Mouse (Mus musculus) forebrain, embryonic 14.5 days (tissue): ENCODE data around the gene B630019K06Rik. TPM values are rescaled to one million over a fixed set of nuclear protein-coding genes. Genes with fewer than 3 reads are reported as not detected.

Experiments
- ATAC-seq: fragments of 200-750 bp; cut with Nextera tagmentation; 2 replicates; pipeline ENCODE4 v1.8.0; 2017; ENCODE audit warnings: mild to moderate bottlenecking, moderate library complexity
- DNase-seq: peaks from one replicate; pipeline ENCODE4 v3.0.0-alpha.2; 2015; ENCODE audit warnings: low spot score
- H3K27ac ChIP-seq: fragments of 300-500 bp; sonication (generic); 2 replicates; pipeline ENCODE4 v1.5.1; 2014; ENCODE audit warnings: low read depth, mild to moderate bottlenecking, control low read depth, low read length, moderate library complexity
- H3K27me3 ChIP-seq: fragments of 300-500 bp; sonication (generic); replicated peaks from 2 replicates; pipeline ENCODE4 v1.6.1; 2014; ENCODE audit warnings: low read length, control low read depth, mixed read lengths; ENCODE audit not compliant: control insufficient read depth, insufficient read depth
- H3K36me3 ChIP-seq: fragments of 300-500 bp; sonication (generic); 2 replicates; pipeline ENCODE4 v1.6.1; 2014; ENCODE audit warnings: low read length, control low read depth; ENCODE audit not compliant: control insufficient read depth, insufficient read depth
- H3K4me1 ChIP-seq: fragments of 300-500 bp; sonication (generic); 2 replicates; pipeline ENCODE4 v1.6.1; 2014; ENCODE audit warnings: antibody characterized with exemption, low read length, control low read depth; ENCODE audit not compliant: control insufficient read depth, insufficient read depth
- H3K4me2 ChIP-seq: fragments of 300-500 bp; sonication (generic); 2 replicates; pipeline ENCODE4 v1.6.1; 2014; ENCODE audit warnings: mild to moderate bottlenecking, control low read depth, low read length
- H3K4me3 ChIP-seq: fragments of 300-500 bp; sonication (generic); 2 replicates; pipeline ENCODE4 v1.5.1; 2014; ENCODE audit warnings: low read depth, low read length, control low read depth
- H3K9ac ChIP-seq: fragments of 300-500 bp; sonication (generic); 2 replicates; pipeline ENCODE4 v1.6.1; 2014; ENCODE audit warnings: mild to moderate bottlenecking, low read length, control low read depth, moderate library complexity
- H3K9me3 ChIP-seq: fragments of 300-500 bp; sonication (generic); replicated peaks from 2 replicates; pipeline ENCODE4 v1.6.1; 2016; ENCODE audit warnings: low read length, control low read depth, mixed read lengths; ENCODE audit not compliant: control insufficient read depth
- WGBS: fragments of 180-500 bp; shearing (Covaris S2); extraction: QIAGEN DNeasy Blood & Tissue Kit; methylation state at CpG from one replicate; pipeline ENCODE4 v1.1.7; 2014; 5-methylcytosine and 5-hydroxymethylcytosine counted together
- polyA plus RNA-seq: library from polyadenylated mRNA; unstranded; fragments of >200 nt; fragmentation: Nextera tagmentation; extraction: Ambion mirVana; gene quantifications from 2 replicates; pipeline ENCODE4 v1.2.1, GENCODE M21; 2014

B630019K06Rik gene
- polyA plus RNA-seq, 1 experiment from 2014 or later, result 15.2 TPM

DNA sequence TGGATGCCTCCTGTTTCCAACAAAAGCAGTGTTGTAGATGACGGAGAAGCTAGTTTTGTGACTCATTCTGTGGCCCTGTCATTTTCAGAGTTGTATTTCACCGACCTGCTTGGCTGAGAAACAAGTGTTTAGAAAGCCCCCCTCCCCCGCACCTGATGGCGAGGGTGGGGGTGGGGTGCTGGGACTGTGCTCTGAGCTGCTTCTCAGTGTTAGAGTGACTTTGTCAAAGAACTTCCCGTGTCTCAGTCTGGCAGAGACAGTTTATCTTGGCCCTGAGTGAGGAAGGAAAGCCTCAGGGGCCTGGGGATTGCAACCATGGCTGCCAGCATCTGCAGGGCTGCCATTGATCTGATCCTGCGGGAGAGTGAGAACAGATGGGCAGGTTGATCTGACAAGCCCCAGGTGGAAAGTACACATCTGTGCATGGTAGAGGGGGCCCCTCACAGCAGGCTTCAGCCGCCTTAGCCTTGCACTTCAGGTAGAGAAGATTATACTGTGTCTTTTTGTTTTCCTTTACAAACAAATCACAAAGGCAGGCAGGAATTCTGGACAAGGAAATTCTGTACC, 9.8 kb downstream of the B630019K06Rik start:
- ATAC-seq (no peak; the same call in 1 of the 2 replicates), DNase-seq (no peak)
- Histone ChIP-seq H3K27ac (no peak overlapping the region), H3K36me3 (no peaks in the 10 kb centered on the region), H3K4me3 (no peak overlapping the region), H3K27me3 (no peaks in the 10 kb centered on the region), H3K9me3 (no peaks in the 10 kb centered on the region), H3K4me1 (no peaks in the 10 kb centered on the region), H3K9ac (no peak overlapping the region), H3K4me2 (no peak overlapping the region)
- 41% methylated on average over 7 of the region's 7 CpGs for WGBS

GRCm38 (mm10) chrX:8921080-8921479, 28.9 kb downstream of the B630019K06Rik start:
- H3K36me3 ChIP-seq, result no peaks in the 10 kb centered on the region
- no peak for DNase-seq
- H3K9ac ChIP-seq, result no peak overlapping the region
- no peak overlapping the region for H3K4me2 ChIP-seq
- no peaks in the 10 kb centered on the region for H3K4me1 ChIP-seq
- ATAC-seq, result no peak
- no peak overlapping the region for H3K27ac ChIP-seq
- no peaks in the 10 kb centered on the region for H3K27me3 ChIP-seq
- H3K9me3 ChIP-seq, result no peaks in the 10 kb centered on the region
- H3K4me3 ChIP-seq, result no peak overlapping the region
- WGBS, result 77% methylated on average over 4 of the region's 4 CpGs

DNA sequence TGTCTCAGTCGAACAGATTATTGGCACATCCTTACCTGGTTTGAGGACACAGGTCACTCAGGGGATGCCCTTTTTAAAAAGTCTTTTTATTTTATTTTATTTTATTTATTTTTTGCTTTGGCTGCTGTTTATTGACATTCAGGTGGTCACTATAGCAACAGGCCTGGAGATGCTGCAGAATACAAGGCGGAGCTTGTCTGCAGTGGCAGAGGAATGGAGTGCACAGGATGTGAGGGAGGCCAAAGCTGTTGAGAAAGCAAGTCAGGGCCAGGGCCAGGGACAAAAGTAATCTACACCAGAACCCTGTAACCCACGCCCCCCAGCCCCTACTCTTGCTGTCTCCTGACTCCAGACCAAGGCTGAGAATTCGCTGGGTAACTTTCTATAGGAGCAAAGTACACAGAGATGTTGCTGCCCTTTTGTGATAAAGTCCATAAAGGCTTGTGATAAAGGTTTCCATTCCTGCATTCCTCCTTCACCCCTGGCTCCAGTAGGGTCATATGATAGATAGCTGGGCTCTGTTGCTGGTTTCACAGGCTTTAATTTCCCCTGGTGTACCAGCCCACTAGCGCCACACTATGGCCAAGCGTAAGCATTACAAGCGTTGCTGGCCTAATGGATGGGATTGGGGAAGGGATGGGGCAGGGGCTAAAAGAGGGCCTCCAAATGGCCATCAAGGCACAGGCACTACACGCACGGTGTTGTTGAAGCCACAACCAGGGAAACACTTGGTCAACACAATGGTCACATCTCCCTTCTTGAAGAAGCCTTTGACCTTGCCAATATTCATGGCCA, 29.8 kb downstream of the B630019K06Rik start:
- 58% methylated on average over 9 of the region's 9 CpGs for WGBS

GRCm38 (mm10) chrX:8927308-8927707, 35.1 kb downstream of the B630019K06Rik start:
- Histone ChIP-seq H3K27ac (no peak overlapping the region), H3K27me3 (no peaks in the 10 kb centered on the region), H3K36me3 (no peaks in the 10 kb centered on the region), H3K4me2 (no peak overlapping the region), H3K4me3 (no peak overlapping the region), H3K9me3 (no peaks in the 10 kb centered on the region), H3K9ac (no peak overlapping the region), H3K4me1 (no peaks in the 10 kb centered on the region)
- DNase-seq (peak; percentile 23), ATAC-seq (no peak)
- WGBS, result 37% methylated on average over 4 of the region's 4 CpGs

More for the DNA sequence above, 29.8 kb downstream of the B630019K06Rik start:
- Histone ChIP-seq H3K9ac (no peak overlapping the region), H3K27me3 (no peaks in the 10 kb centered on the region), H3K36me3 (no peaks in the 10 kb centered on the region), H3K4me2 (no peak overlapping the region), H3K4me3 (no peak overlapping the region), H3K27ac (no peak overlapping the region), H3K4me1 (no peaks in the 10 kb centered on the region), H3K9me3 (no peaks in the 10 kb centered on the region)
- ATAC-seq (no peak), DNase-seq (no peak)

DNA sequence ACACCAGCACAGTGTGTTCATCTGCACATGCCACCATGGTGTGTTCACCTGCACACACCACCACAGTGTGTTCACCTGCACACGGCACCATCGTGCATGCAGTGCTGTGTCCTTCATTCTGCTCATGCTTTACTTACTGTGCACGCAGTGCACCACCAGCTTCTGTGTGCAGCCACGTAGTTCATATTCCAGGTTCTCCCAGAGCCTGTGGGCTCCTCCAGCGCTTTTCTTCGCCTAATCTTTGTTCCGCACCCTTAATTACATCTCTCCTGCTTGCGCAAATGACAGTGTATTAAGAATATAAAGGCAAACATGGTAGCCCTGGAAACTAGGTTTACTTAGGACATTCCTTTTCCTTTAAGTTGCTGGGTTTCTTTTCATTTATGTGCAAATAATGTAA, 51.9 kb downstream of the B630019K06Rik start:
- ATAC-seq, result no peak

More for the DNA sequence above, 51.9 kb downstream of the B630019K06Rik start:
- Histone ChIP-seq H3K9me3 (no peaks in the 10 kb centered on the region), H3K4me3 (no peak overlapping the region), H3K9ac (no peak overlapping the region), H3K27ac (no peak overlapping the region), H3K27me3 (no peaks in the 10 kb centered on the region), H3K4me1 (no peaks in the 10 kb centered on the region), H3K36me3 (no peaks in the 10 kb centered on the region), H3K4me2 (no peak overlapping the region)
- no peak for DNase-seq
- 74% methylated on average over 8 of the region's 8 CpGs for WGBS

Other genes with a start within 250 kb of the B630019K06Rik start
- not detected in 2 replicates for gene Ssxb8, start 201.5 kb upstream of the B630019K06Rik start, polyA plus RNA-seq
- gene Ssx9, start 143.9 kb upstream of the B630019K06Rik start, polyA plus RNA-seq, result not detected in 2 replicates
- gene Ssxb5, start 88.7 kb upstream of the B630019K06Rik start, polyA plus RNA-seq, result not detected in 2 replicates
- gene Gm6592, start 48.4 kb upstream of the B630019K06Rik start, polyA plus RNA-seq, result not detected in 2 replicates
- gene Gm5751, start 18.1 kb upstream of the B630019K06Rik start, polyA plus RNA-seq, result not detected in 2 replicates
- gene Fthl17b, start 70.6 kb downstream of the B630019K06Rik start, polyA plus RNA-seq, result not detected in 2 replicates
- gene Fthl17c, start 84.2 kb downstream of the B630019K06Rik start, polyA plus RNA-seq, result not detected in 2 replicates
- gene Fthl17d, start 94.4 kb downstream of the B630019K06Rik start, polyA plus RNA-seq, result not detected in 2 replicates
- not detected in 2 replicates for gene Fthl17e, start 141.1 kb downstream of the B630019K06Rik start, polyA plus RNA-seq
- not detected in 2 replicates for gene Fthl17f, start 170.6 kb downstream of the B630019K06Rik start, polyA plus RNA-seq
- gene 4930402K13Rik, start 212.2 kb downstream of the B630019K06Rik start, polyA plus RNA-seq, result not detected in 2 replicates